Mouse (Mus musculus) stomach, embryonic 14.5 days (tissue): ENCODE results near the gene Mrpl20. TPM values are rescaled to one million over a fixed set of nuclear protein-coding genes. Genes with fewer than 3 reads are reported as not detected.

Experiments used
- ATAC-seq: fragments of 200-750 bp; cut with Nextera tagmentation; 2 replicates; pipeline ENCODE4 v1.8.0; 2017; ENCODE audit warnings: low read depth, moderate TSS enrichment; ENCODE audit not compliant: insufficient number of reproducible peaks, insufficient read depth, low FRiP score
- H3K27ac ChIP-seq: fragments of 300-500 bp; sonication (generic); 2 replicates; pipeline ENCODE4 v1.5.1; 2014; ENCODE audit warnings: mild to moderate bottlenecking, low read length, moderate library complexity, mixed read lengths
- H3K27me3 ChIP-seq: fragments of 300-500 bp; sonication (generic); 2 replicates; pipeline ENCODE4 v1.6.1; 2014; ENCODE audit warnings: low read length, control low read depth, mixed read lengths; ENCODE audit not compliant: control insufficient read depth, insufficient read depth
- H3K36me3 ChIP-seq: fragments of 300-500 bp; sonication (generic); 2 replicates; pipeline ENCODE4 v1.6.1; 2014; ENCODE audit warnings: mild to moderate bottlenecking, control low read depth, low read length, moderate library complexity, mixed read lengths; ENCODE audit not compliant: control insufficient read depth, insufficient read depth
- H3K4me1 ChIP-seq: fragments of 300-500 bp; sonication (generic); 2 replicates; pipeline ENCODE4 v1.6.1; 2014; ENCODE audit warnings: low read length, control low read depth, mixed read lengths; ENCODE audit not compliant: control insufficient read depth, insufficient read depth
- H3K4me2 ChIP-seq: fragments of 300-500 bp; sonication (generic); replicated peaks from 2 replicates; pipeline ENCODE4 v1.6.1; 2014; ENCODE audit warnings: low read depth, low read length, control low read depth
- H3K4me3 ChIP-seq: fragments of 300-500 bp; sonication (generic); 2 replicates; pipeline ENCODE4 v1.5.1; 2014; ENCODE audit warnings: low read depth, low read length, control low read depth
- H3K9ac ChIP-seq: fragments of 300-500 bp; sonication (generic); replicated peaks from 2 replicates; pipeline ENCODE4 v1.6.1; 2014; ENCODE audit warnings: low read depth, mild to moderate bottlenecking, control low read depth, low read length, moderate library complexity, mixed read lengths
- H3K9me3 ChIP-seq: fragments of 300-500 bp; sonication (generic); 2 replicates; pipeline ENCODE4 v1.6.1; 2016; ENCODE audit warnings: low read depth, low read length, control low read depth; ENCODE audit not compliant: control insufficient read depth
- WGBS: fragments of 180-500 bp; shearing (Covaris S2); extraction: QIAGEN DNeasy Blood & Tissue Kit; methylation state at CpG from one replicate; pipeline ENCODE4 v1.1.7; 2014; 5-methylcytosine and 5-hydroxymethylcytosine counted together
- polyA plus RNA-seq: library from polyadenylated mRNA; unstranded; fragments of >200 nt; fragmentation: Nextera tagmentation; extraction: Ambion mirVana; gene quantifications from 2 replicates; pipeline ENCODE4 v1.2.1, GENCODE M21; 2014

Gene Mrpl20
- polyA plus RNA-seq, 1 experiment from 2014 or later: 209 TPM

DNA sequence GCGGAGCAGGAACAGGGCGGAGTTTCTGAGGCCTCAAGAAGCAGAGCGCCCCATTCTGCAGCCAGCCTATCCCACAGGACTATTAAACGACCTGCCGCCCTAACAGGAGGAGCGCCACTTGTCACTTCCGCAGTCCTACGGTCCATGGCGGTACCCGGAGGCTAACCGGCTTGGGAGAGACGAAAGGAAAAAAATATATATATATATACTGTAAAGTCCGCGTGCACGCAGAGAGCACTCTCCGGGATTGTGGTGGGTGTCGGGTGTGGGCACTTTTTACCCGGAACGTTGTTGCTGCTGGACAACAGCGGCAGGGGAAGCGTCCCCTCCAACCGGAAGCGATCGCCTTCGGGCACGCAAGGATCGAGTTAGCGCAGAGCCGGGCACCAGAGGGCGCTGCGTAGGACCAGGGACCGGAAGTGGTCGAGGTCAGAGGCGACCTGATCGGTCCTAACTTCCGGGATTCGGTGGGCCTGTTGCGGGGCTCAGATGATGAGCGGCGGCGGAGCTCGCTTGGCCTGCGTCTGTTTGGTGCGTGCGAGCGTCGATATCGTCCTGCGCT is 28.6 kb downstream of the Mrpl20 start, which contains the start of gene Aurkaip1:
Gene Aurkaip1, plus strand, starts transcription at position 68 of the 562 bp plus-strand sequence.
- ATAC-seq: peak; percentile 96
- H3K27me3 ChIP-seq: no peaks in the 10 kb centered on the region

DNA sequence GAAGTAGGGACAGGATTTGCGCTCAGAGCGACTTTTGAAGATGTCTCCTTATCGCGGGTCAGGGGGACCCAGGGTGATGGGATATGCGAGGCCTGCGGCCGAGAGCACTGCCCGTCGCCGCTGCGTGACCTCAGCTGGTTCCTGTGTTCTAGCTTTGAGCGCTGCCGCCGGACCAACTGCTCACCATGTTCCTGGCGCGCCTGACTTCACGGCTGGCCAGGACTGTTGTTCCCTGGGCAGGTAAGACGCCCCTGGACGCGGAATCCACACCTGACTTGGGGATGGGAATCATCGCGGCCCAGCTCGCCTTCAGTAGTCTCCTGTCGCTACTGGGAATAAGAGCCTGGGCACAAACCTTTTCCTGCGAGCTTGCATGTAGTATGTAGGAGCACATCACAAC is 29.2 kb downstream of the Mrpl20 start:
- H3K27ac ChIP-seq: peak overlapping the region; percentile 87
- peak overlapping the region; percentile 72 for H3K9ac ChIP-seq
- 1% methylated on average over 25 of the region's 25 CpGs for WGBS
- H3K4me3 ChIP-seq: peak overlapping the region; percentile 77
- H3K36me3 ChIP-seq: peaks cover 14% of the 10 kb centered on the region
- H3K9me3 ChIP-seq: no peaks in the 10 kb centered on the region
- peaks cover 24% of the 10 kb centered on the region for H3K4me1 ChIP-seq
- H3K4me2 ChIP-seq: peak overlapping the region; percentile 97
- H3K27me3 ChIP-seq: no peaks in the 10 kb centered on the region
- peak; percentile 1; the same call in 1 of the 2 replicates for ATAC-seq

More for the DNA sequence above, 28.6 kb downstream of the Mrpl20 start, which contains the start of gene Aurkaip1:
- peaks cover 24% of the 10 kb centered on the region for H3K4me1 ChIP-seq
- peaks cover 15% of the 10 kb centered on the region for H3K36me3 ChIP-seq
- peak within 1 kb of the TSS; percentile 77 for H3K4me3 ChIP-seq
- peak within 1 kb of the TSS; percentile 87 for H3K27ac ChIP-seq
- WGBS: under 1% methylated on average over 49 of the region's 49 CpGs
- H3K9me3 ChIP-seq: no peaks in the 10 kb centered on the region
- peak within 1 kb of the TSS; percentile 97 for H3K4me2 ChIP-seq
- peak within 1 kb of the TSS; percentile 72 for H3K9ac ChIP-seq

DNA sequence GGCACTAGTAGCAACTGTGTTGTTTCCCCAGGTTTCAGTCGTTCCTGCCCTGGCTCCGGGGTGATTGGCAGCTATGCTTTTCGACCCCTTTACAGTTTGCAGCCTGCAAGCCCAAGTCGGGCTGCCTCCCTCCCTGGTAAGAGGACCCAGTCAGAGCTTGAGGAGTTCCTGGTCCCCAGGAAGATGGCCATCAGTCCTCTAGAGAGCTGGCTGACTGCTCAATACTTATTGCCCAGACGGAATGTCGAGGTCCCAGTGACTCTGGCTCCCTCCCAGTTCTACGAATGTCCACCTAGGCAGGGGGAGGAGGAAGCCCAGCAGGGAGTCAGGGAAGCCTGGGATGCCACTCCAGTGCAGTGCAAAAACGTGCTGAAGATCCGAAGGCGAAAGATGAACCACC is 29.6 kb downstream of the Mrpl20 start:
- Histone ChIP-seq H3K4me3 (peak overlapping the region; percentile 77), H3K9ac (peak overlapping the region; percentile 72), H3K4me2 (peak overlapping the region; percentile 97), H3K27me3 (no peaks in the 10 kb centered on the region), H3K36me3 (peaks cover 9% of the 10 kb centered on the region), H3K27ac (peak overlapping the region; percentile 87), H3K9me3 (no peaks in the 10 kb centered on the region), H3K4me1 (peaks cover 24% of the 10 kb centered on the region)
- WGBS: 56% methylated on average over 10 of the region's 10 CpGs
- no peak for ATAC-seq

DNA sequence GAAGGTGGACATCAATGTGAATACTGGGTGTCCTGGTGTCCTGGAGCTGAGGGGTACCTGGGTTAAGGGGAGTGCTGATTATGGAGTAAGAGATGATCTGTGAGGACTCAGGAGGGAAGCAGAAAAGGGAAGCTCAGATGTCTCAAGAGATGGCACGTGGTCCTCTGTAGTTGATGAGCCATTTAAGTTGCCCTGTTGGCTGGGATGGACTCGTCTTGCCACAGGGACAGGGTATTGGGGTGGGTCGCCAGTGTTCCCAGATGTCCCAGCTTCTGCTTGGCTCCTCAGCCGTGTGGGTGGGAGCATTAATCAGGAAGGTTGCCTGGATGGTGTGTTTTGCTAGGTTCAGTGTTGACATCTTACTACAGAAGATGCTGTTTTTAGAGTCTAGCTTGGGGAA is 30.6 kb downstream of the Mrpl20 start:
- Histone ChIP-seq H3K4me2 (no peak overlapping the region), H3K27ac (no peak overlapping the region), H3K27me3 (no peaks in the 10 kb centered on the region), H3K36me3 (peaks cover 5% of the 10 kb centered on the region), H3K4me3 (no peak overlapping the region), H3K9ac (no peak overlapping the region), H3K9me3 (no peaks in the 10 kb centered on the region), H3K4me1 (peaks cover 29% of the 10 kb centered on the region)
- 85% methylated on average over 4 of the region's 4 CpGs for WGBS
- no peak for ATAC-seq

DNA sequence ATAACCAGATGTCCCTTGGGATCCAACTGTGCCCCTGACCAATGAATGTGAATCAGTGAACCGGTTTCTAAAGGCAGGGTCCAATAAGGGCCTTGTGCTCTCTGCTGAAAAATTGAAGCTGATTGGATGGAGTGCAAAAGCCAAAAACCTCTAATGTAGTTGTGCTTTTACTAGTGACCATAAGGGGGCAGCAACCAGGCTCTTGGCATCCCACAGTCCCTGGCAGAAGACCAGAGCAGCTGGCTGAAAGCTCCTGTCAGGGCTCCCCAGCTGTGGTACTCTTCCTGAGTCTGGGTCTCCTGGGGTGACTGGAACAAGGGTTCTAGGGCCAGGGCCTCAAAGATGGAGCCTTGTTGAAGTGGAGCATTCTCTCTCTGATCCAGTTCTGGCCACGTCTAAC is 31.2 kb downstream of the Mrpl20 start:
- peaks cover 5% of the 10 kb centered on the region for H3K36me3 ChIP-seq
- 23% methylated on average over 2 of the region's 2 CpGs for WGBS
- ATAC-seq: no peak
- no peak overlapping the region for H3K9ac ChIP-seq
- H3K4me3 ChIP-seq: no peak overlapping the region
- no peak overlapping the region for H3K4me2 ChIP-seq
- H3K27ac ChIP-seq: peak overlapping the region; percentile 12
- no peaks in the 10 kb centered on the region for H3K9me3 ChIP-seq
- H3K4me1 ChIP-seq: peaks cover 31% of the 10 kb centered on the region
- no peaks in the 10 kb centered on the region for H3K27me3 ChIP-seq

DNA sequence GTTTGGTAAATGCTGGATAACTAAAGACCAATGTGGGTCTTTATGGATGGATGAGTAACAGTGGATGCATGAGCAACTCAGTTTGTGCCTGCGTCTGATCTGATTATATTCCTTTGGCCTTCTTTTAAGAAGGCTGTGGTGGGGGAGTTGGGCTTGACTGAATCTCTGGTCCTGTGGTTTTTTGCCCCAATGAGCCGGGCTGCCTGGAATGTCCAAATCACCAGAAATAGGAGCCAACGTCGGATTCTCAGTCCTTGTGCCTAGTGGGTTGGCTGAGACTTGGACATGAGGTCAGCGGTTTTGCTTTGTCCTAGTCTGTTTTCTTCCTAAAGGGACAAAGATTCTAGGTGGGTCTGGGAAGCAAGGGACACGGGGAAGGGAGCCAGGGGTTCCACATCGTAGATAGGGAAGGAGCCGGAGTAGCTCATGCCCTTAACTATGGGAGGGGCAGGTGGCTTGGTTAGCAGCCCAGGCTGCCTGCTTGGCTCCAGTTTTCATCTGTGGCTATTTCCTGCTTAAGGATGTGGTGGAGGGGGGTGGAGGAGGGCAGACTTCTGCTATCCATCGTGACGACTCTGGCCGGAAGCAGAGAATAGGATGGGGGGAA is 34.8 kb downstream of the Mrpl20 start:
- peaks cover 46% of the 10 kb centered on the region for H3K4me1 ChIP-seq
- no peak for ATAC-seq
- H3K4me2 ChIP-seq: no peak overlapping the region; the same call in 1 of the 2 replicates
- peaks cover 7% of the 10 kb centered on the region for H3K36me3 ChIP-seq
- no peak overlapping the region for H3K4me3 ChIP-seq
- H3K9ac ChIP-seq: no peak overlapping the region
- WGBS: 68% methylated on average over 11 of the region's 11 CpGs
- H3K27me3 ChIP-seq: no peaks in the 10 kb centered on the region
- peak overlapping the region; percentile 85 for H3K27ac ChIP-seq
- no peaks in the 10 kb centered on the region for H3K9me3 ChIP-seq

DNA sequence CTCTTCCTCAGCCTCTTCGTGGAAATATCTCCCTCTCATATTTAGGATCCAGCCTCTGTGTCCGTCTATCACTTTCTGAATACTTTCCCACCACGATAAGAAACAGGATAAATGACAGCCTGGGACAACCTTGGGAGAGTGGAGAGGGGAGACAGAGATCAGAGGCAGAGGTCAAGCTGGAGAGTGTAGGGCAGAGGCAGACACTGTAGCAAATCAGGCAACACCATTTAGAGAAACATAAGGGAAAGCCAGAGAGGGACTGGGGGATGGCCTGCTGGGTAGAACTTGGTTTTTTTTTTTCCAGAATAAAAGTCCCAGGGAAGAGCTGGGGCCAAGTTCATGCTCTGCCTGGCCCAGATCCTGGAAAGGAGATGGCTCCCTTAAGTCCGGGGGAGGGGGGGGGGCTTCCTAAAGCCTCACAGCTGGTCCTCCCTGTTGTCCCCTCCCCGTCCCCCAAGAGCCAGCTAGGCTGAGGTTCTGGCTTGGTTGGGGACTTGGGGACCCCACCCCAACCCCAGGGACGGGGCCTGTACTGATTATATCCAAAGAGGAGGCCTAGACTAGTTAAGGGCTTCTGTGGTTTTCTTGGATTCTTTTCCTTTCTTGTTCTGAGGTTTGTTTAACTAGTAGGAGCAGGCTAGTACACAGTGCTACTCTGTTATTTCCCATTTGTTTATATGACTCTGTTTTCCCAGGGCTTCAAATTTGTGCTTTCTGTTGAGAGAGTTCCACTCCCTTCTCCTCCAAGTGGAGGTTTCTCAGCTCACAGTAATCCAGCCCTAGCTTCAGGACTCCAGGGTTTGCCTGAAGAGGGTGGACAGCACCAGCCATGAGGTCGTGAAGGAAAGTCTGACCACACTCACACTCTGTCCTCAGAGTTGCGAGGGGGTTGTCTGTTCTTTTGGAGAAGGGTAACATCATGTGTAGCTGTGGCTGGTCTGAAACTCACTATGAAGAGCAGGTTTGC is 35.8 kb downstream of the Mrpl20 start:
- Histone ChIP-seq H3K4me3 (no peak overlapping the region), H3K9ac (no peak overlapping the region), H3K4me1 (peaks cover 37% of the 10 kb centered on the region), H3K36me3 (peaks cover 10% of the 10 kb centered on the region; the same call in 1 of the 2 replicates), H3K9me3 (no peaks in the 10 kb centered on the region), H3K27me3 (no peaks in the 10 kb centered on the region), H3K4me2 (no peak overlapping the region; the same call in 1 of the 2 replicates), H3K27ac (peak overlapping the region; percentile 85)
- 0 out of 2 replicates have a peak, but pooled peaks have one; percentile 3 for ATAC-seq
- WGBS: 45% methylated on average over 8 of the region's 8 CpGs

DNA sequence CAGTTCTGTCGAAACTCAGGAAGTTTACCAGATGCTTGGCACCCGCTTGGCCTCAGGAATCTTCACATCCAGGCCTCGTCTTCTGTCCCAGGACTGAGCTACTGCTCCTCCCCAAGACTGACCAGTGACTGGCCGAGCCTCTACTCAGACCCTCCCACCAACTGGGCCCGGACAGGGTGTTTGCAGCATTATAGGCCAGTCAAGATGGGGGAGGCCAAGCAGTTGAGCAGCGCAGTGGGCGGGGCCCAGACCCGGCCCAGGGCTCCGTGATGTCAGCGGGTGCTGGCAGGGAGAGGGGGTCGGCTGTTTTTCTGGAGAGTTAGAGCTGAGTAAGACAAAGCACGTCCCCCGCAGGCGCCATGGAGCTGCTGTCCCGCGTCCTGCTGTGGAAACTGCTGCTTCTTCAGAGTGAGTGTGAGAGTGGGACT is 36.8 kb downstream of the Mrpl20 start, which contains the start of gene Mxra8:
Gene Mxra8, plus strand, starts transcription at position 198 of the 428 bp plus-strand sequence.
- no peaks in the 10 kb centered on the region for H3K9me3 ChIP-seq
- H3K4me3 ChIP-seq: peak within 1 kb of the TSS; percentile 41
- H3K4me1 ChIP-seq: peaks cover 29% of the 10 kb centered on the region
- H3K36me3 ChIP-seq: peaks cover 10% of the 10 kb centered on the region; the same call in 1 of the 2 replicates
- H3K9ac ChIP-seq: peak within 1 kb of the TSS; percentile 47
- 3% methylated on average over 16 of the region's 16 CpGs for WGBS
- peak within 1 kb of the TSS; percentile 64 for H3K4me2 ChIP-seq
- H3K27ac ChIP-seq: peak within 1 kb of the TSS; percentile 85
- ATAC-seq: peak; percentile 86
- H3K27me3 ChIP-seq: no peaks in the 10 kb centered on the region
